Mouse (Mus musculus): ENCODE results near the gene Plcd1.
A peak's percentile ranks its signal among the peaks of the same experiment; 100 is the strongest.

The Plcd1 gene

GRCm38 (mm10) chr9:119101992-119102782 is 8.9 kb upstream of the Plcd1 start, which contains the start of gene Dlec1:
Dlec1 (plus strand) TSS chr9:119102478.
- H3K27me3 ChIP-seq (ENCODE audit: control insufficient read depth, insufficient read depth, low read length, poor library complexity, severe bottlenecking) = no peaks in the 10 kb centered on the region
- peak; percentile 75 for DNase-seq (ENCODE audit: low read depth, low spot score)
- no peaks in the 10 kb centered on the region for H3K36me3 ChIP-seq (ENCODE audit: control insufficient read depth, insufficient read depth, low read length, poor library complexity, severe bottlenecking)

GRCm38 (mm10) chr9:119100177-119100898 is 7.0 kb upstream of the Plcd1 start:
- H3K27me3 ChIP-seq (ENCODE audit: control insufficient read depth, insufficient read depth, low read length, poor library complexity, severe bottlenecking) = no peaks in the 10 kb centered on the region
- peak; percentile 6 for DNase-seq (ENCODE audit: low read depth, low spot score)

GRCm38 (mm10) chr9:119094462-119095109 is 1.3 kb upstream of the Plcd1 start:
- Histone ChIP-seq H3K27me3 (ENCODE audit: control insufficient read depth, insufficient read depth, low read length, poor library complexity, severe bottlenecking) (no peaks in the 10 kb centered on the region), H3K36me3 (ENCODE audit: control insufficient read depth, insufficient read depth, low read length, poor library complexity, severe bottlenecking) (no peaks in the 10 kb centered on the region)
- no peak for DNase-seq (ENCODE audit: low read depth, low spot score)

More at GRCm38 (mm10) chr9:119100177-119100898, 7.0 kb upstream of the Plcd1 start:
- no peaks in the 10 kb centered on the region for H3K36me3 ChIP-seq (ENCODE audit: control insufficient read depth, insufficient read depth, low read length, poor library complexity, severe bottlenecking)

- no peaks in the 10 kb centered on the region for H3K27me3 ChIP-seq (ENCODE audit: control insufficient read depth, insufficient read depth, low read length, poor library complexity, severe bottlenecking)
- H3K36me3 ChIP-seq (ENCODE audit: control insufficient read depth, insufficient read depth, low read length, poor library complexity, severe bottlenecking) = no peaks in the 10 kb centered on the region
- no peak for DNase-seq (ENCODE audit: low read depth, low spot score)
Observed at GRCm38 (mm10) chr9:119092473-119093418, 556 bp downstream of the Plcd1 start.

GRCm38 (mm10) chr9:119091581-119092310 is 1.6 kb downstream of the Plcd1 start:
- Histone ChIP-seq H3K36me3 (ENCODE audit: control insufficient read depth, insufficient read depth, low read length, poor library complexity, severe bottlenecking) (no peaks in the 10 kb centered on the region), H3K27me3 (ENCODE audit: control insufficient read depth, insufficient read depth, low read length, poor library complexity, severe bottlenecking) (no peaks in the 10 kb centered on the region)
- no peak for DNase-seq (ENCODE audit: low read depth, low spot score)

GRCm38 (mm10) chr9:119090462-119090861 is 2.8 kb downstream of the Plcd1 start:
- no peak for DNase-seq (ENCODE audit: low read depth, low spot score)
- H3K27me3 ChIP-seq (ENCODE audit: control insufficient read depth, insufficient read depth, low read length, poor library complexity, severe bottlenecking) = no peaks in the 10 kb centered on the region
- H3K36me3 ChIP-seq (ENCODE audit: control insufficient read depth, insufficient read depth, low read length, poor library complexity, severe bottlenecking) = no peaks in the 10 kb centered on the region

GRCm38 (mm10) chr9:119089437-119089836 is 3.9 kb downstream of the Plcd1 start:
- Histone ChIP-seq H3K27me3 (ENCODE audit: control insufficient read depth, insufficient read depth, low read length, poor library complexity, severe bottlenecking) (no peaks in the 10 kb centered on the region), H3K36me3 (ENCODE audit: control insufficient read depth, insufficient read depth, low read length, poor library complexity, severe bottlenecking) (no peaks in the 10 kb centered on the region)
- DNase-seq (ENCODE audit: low read depth, low spot score) = no peak

GRCm38 (mm10) chr9:119088148-119088801 is 5.0 kb downstream of the Plcd1 start:
- no peaks in the 10 kb centered on the region for H3K27me3 ChIP-seq (ENCODE audit: control insufficient read depth, insufficient read depth, low read length, poor library complexity, severe bottlenecking)
- no peaks in the 10 kb centered on the region for H3K36me3 ChIP-seq (ENCODE audit: control insufficient read depth, insufficient read depth, low read length, poor library complexity, severe bottlenecking)
- DNase-seq (ENCODE audit: low read depth, low spot score) = peak; percentile 64

GRCm38 (mm10) chr9:119087309-119087708 is 6.0 kb downstream of the Plcd1 start:
- no peak for DNase-seq (ENCODE audit: low read depth, low spot score)
- Histone ChIP-seq H3K36me3 (ENCODE audit: control insufficient read depth, insufficient read depth, low read length, poor library complexity, severe bottlenecking) (no peaks in the 10 kb centered on the region), H3K27me3 (ENCODE audit: control insufficient read depth, insufficient read depth, low read length, poor library complexity, severe bottlenecking) (no peaks in the 10 kb centered on the region)

GRCm38 (mm10) chr9:119086451-119086850 is 6.9 kb downstream of the Plcd1 start:
- Histone ChIP-seq H3K27me3 (ENCODE audit: control insufficient read depth, insufficient read depth, low read length, poor library complexity, severe bottlenecking) (no peaks in the 10 kb centered on the region), H3K36me3 (ENCODE audit: control insufficient read depth, insufficient read depth, low read length, poor library complexity, severe bottlenecking) (no peaks in the 10 kb centered on the region)
- no peak for DNase-seq (ENCODE audit: low read depth, low spot score)

GRCm38 (mm10) chr9:119083966-119084365 is 9.3 kb downstream of the Plcd1 start:
- no peaks in the 10 kb centered on the region for H3K36me3 ChIP-seq (ENCODE audit: control insufficient read depth, insufficient read depth, low read length, poor library complexity, severe bottlenecking)
- no peak for DNase-seq (ENCODE audit: low read depth, low spot score)
- no peaks in the 10 kb centered on the region for H3K27me3 ChIP-seq (ENCODE audit: control insufficient read depth, insufficient read depth, low read length, poor library complexity, severe bottlenecking)

- no peaks in the 10 kb centered on the region for H3K27me3 ChIP-seq (ENCODE audit: control insufficient read depth, insufficient read depth, low read length, poor library complexity, severe bottlenecking)
- no peaks in the 10 kb centered on the region for H3K36me3 ChIP-seq (ENCODE audit: control insufficient read depth, insufficient read depth, low read length, poor library complexity, severe bottlenecking)
- DNase-seq (ENCODE audit: low read depth, low spot score) = no peak
Observed at GRCm38 (mm10) chr9:119082656-119083430, 10.5 kb downstream of the Plcd1 start.

GRCm38 (mm10) chr9:119082039-119082438 is 11.3 kb downstream of the Plcd1 start:
- no peaks in the 10 kb centered on the region for H3K27me3 ChIP-seq (ENCODE audit: control insufficient read depth, insufficient read depth, low read length, poor library complexity, severe bottlenecking)
- H3K36me3 ChIP-seq (ENCODE audit: control insufficient read depth, insufficient read depth, low read length, poor library complexity, severe bottlenecking) = no peaks in the 10 kb centered on the region
- no peak for DNase-seq (ENCODE audit: low read depth, low spot score)
